ENCODE assay signal across 16 mouse cellular contexts in the genomic region with DNA sequence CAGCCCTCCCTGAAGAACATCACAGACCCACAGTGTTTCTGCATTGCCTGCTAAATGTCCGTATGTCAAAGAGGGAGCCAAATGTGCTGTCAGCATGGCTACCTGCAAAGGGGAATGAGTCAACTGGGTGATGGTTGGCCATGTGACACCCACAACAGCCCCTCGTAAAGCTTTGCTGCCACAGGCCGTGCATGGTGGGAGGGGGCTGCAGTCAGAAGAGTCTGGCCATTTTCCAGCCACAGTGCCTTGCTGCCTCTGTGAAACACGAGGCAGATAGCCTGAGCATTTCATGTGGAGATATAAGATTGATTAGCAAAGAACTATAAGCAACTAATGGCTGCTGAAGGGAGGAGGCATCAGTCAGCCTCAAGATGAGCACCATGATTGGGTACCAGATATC.
A peak's percentile ranks its signal among the peaks of the same experiment; 100 is the strongest.
DNase-seq lines count a peak whose midpoint lies in the region; TF ChIP-seq lines count a peak whose summit lies in the region.
"Had no signal": no experiment of that assay in that cellular context is flagged by ENCODE, and none has a peak within 500 bp of the region (broad histone marks: within the 10 kb centered on the region; RNA-seq: fewer than 3 reads in every experiment).

No protein-coding gene starts in this region.

- 0 out of 2 replicates have a peak overlapping the region, but pooled peaks have one; percentile 15 for H3K27ac ChIP-seq in cortical plate, adult 2 months (ENCODE audit: insufficient read depth, low read length)
- H3K27ac ChIP-seq: kidney, postnatal 0 days; left cerebral cortex, adult 2 months; liver, embryonic 15.5 days had no signal

- no peak for TF ChIP-seq CTCF in cortical plate, adult 2 months (IDR thresholded peaks at IDR 0.05; ENCODE audit: extremely low read depth, insufficient read depth, low read length)

- H3K4me1 ChIP-seq in cortical plate, adult 2 months (ENCODE audit: control insufficient read depth, insufficient read depth, low read length): peaks cover 2% of the 10 kb centered on the region
- H3K4me1 ChIP-seq: liver, embryonic 15.5 days had no signal

- no peak for TF ChIP-seq POLR2A in cortical plate, adult 2 months (IDR thresholded peaks at IDR 0.05; ENCODE audit: extremely low read depth, insufficient read depth, low read length)

- no peak overlapping the region for H3K4me3 ChIP-seq in cortical plate, adult 2 months (ENCODE audit: insufficient read depth, low read length)
- H3K4me3 ChIP-seq: left cerebral cortex, adult 2 months; liver, embryonic 15.5 days had no signal

- peak; percentile 11 for DNase-seq in embryo, embryonic 10 days (ENCODE audit: low spot score)
- DNase-seq in embryo, embryonic 11 days: no peak
- DNase-seq in layer of hippocampus, adult 18-20 months (ENCODE audit: low spot score in 2 of 2): peak; percentile 10 to 36
- no peak for DNase-seq in layer of hippocampus, adult 9-10 months (ENCODE audit: low spot score)
- peak; percentile 24 for DNase-seq in layer of hippocampus, adult 9-11 months
- no peak for DNase-seq in heart, adult 11 months
- DNase-seq in right cerebral cortex, postnatal 14 days: no peak
- DNase-seq: adrenal gland, adult 8-10 months; cerebellum, adult 11 months; gastrocnemius, postnatal 14 days; retina, postnatal 1 day; thymus, adult 18-20 months had no signal

Comparison
In these comparisons a context has a peak if more than half of its experiments do, and no peak if none do; other contexts are left out.
1. DNase-seq: peak in embryo, embryonic 10 days (single experiment), layer of hippocampus, adult 18-20 months (2 of 2) and layer of hippocampus, adult 9-11 months (single experiment); none in embryo, embryonic 11 days (single experiment), layer of hippocampus, adult 9-10 months (single experiment), heart, adult 11 months (single experiment) and right cerebral cortex, postnatal 14 days (single experiment).